Mouse (Mus musculus) hindbrain, embryonic 16.5 days (tissue): ENCODE results near the gene Lrrc26. TPM values are rescaled to one million over a fixed set of nuclear protein-coding genes. Genes with fewer than 3 reads are reported as not detected.
A peak's percentile ranks its signal among the peaks of the same experiment; 100 is the strongest.
"Not testable (repeated sequence)": the region's sequence is repeated elsewhere in the genome, so short reads cannot be mapped to it uniquely, and the experiment has no call there.

Experiments used
- ATAC-seq: fragments of 200-750 bp; cut with Nextera tagmentation; 2 replicates; pipeline ENCODE4 v1.8.0; 2017; ENCODE audit warnings: moderate TSS enrichment, moderate library complexity
- H3K27ac ChIP-seq: fragments of 300-500 bp; sonication (generic); 2 replicates; pipeline ENCODE4 v1.5.1; 2014; ENCODE audit warnings: low read depth, mild to moderate bottlenecking, control low read depth, low read length, moderate library complexity
- H3K27me3 ChIP-seq: fragments of 300-500 bp; sonication (generic); replicated peaks from 2 replicates; pipeline ENCODE4 v1.6.1; 2014; ENCODE audit warnings: low read length; ENCODE audit not compliant: control insufficient read depth, insufficient read depth
- H3K36me3 ChIP-seq: fragments of 300-500 bp; sonication (generic); 2 replicates; pipeline ENCODE4 v1.6.1; 2014; ENCODE audit warnings: mild to moderate bottlenecking, low read length, moderate library complexity, mixed read lengths; ENCODE audit not compliant: control insufficient read depth, insufficient read depth
- H3K4me1 ChIP-seq: fragments of 300-500 bp; sonication (generic); 2 replicates; pipeline ENCODE4 v1.6.1; 2014; ENCODE audit warnings: low read depth, low read length; ENCODE audit not compliant: control insufficient read depth, insufficient read depth
- H3K4me2 ChIP-seq: fragments of 300-500 bp; sonication (generic); 2 replicates; pipeline ENCODE4 v1.6.1; 2014; ENCODE audit warnings: mild to moderate bottlenecking, low read length, control low read depth, moderate library complexity
- H3K4me3 ChIP-seq: fragments of 300-500 bp; sonication (generic); 2 replicates; pipeline ENCODE4 v1.5.1; 2014; ENCODE audit warnings: mild to moderate bottlenecking, low read length, control low read depth, moderate library complexity
- H3K9ac ChIP-seq: fragments of 300-500 bp; sonication (generic); 2 replicates; pipeline ENCODE4 v1.6.1; 2014; ENCODE audit warnings: low read depth, mild to moderate bottlenecking, control low read depth, low read length, moderate library complexity
- H3K9me3 ChIP-seq: fragments of 300-500 bp; sonication (generic); 2 replicates; pipeline ENCODE4 v1.6.1; 2014; ENCODE audit warnings: mild to moderate bottlenecking, low read length, moderate library complexity; ENCODE audit not compliant: control insufficient read depth
- WGBS: fragments of 180-500 bp; shearing (Covaris S2); extraction: QIAGEN DNeasy Blood & Tissue Kit; methylation state at CpG from one replicate; pipeline ENCODE4 v1.1.7; 2014; 5-methylcytosine and 5-hydroxymethylcytosine counted together
- polyA plus RNA-seq: library from polyadenylated mRNA; unstranded; fragments of >200 nt; fragmentation: Nextera tagmentation; extraction: Ambion mirVana; gene quantifications from 2 replicates; pipeline ENCODE4 v1.2.1, GENCODE M21; 2015

The Lrrc26 gene
- polyA plus RNA-seq, 1 experiment from 2014 or later: 0.13 TPM

- Histone ChIP-seq H3K27ac (no peak overlapping the region), H3K27me3 (no peaks in the 10 kb centered on the region), H3K36me3 (peaks cover 2% of the 10 kb centered on the region; the same call in 1 of the 2 replicates), H3K4me1 (peaks cover 19% of the 10 kb centered on the region), H3K4me2 (no peak overlapping the region), H3K9ac (no peak overlapping the region), H3K9me3 (no peaks in the 10 kb centered on the region), H3K4me3 (no peak overlapping the region)
- WGBS: 91% methylated on average over 1 of the region's 1 CpGs
- no peak for ATAC-seq
Observed at GRCm38 (mm10) chr2:25252331-25252730, 37.4 kb upstream of the Lrrc26 start.

- Histone ChIP-seq H3K4me1 (peaks cover 19% of the 10 kb centered on the region), H3K27ac (peak within 1 kb of the TSS; percentile 86), H3K9ac (peak within 1 kb of the TSS; percentile 97), H3K4me2 (peak within 1 kb of the TSS; percentile 96), H3K27me3 (no peaks in the 10 kb centered on the region), H3K36me3 (peaks cover 2% of the 10 kb centered on the region; the same call in 1 of the 2 replicates), H3K9me3 (no peaks in the 10 kb centered on the region), H3K4me3 (peak within 1 kb of the TSS; percentile 99)
- ATAC-seq: peak; percentile 91
- 0% methylated on average over 39 of the region's 39 CpGs for WGBS
Observed at GRCm38 (mm10) chr2:25255284-25255779, 34.4 kb upstream of the Lrrc26 start, which contains the start of gene Tmem203. Gene Tmem203, plus strand, starts transcription at chr2:25255439.

- Histone ChIP-seq H3K4me3 (peak overlapping the region; percentile 99), H3K4me2 (peak overlapping the region; percentile 96), H3K4me1 (peaks cover 19% of the 10 kb centered on the region)
- H3K9ac ChIP-seq, H3K27ac ChIP-seq, H3K9me3 ChIP-seq, H3K36me3 ChIP-seq, H3K27me3 ChIP-seq, ATAC-seq: not testable (repeated sequence)
- WGBS: 56% methylated on average over 11 of the region's 12 CpGs
Observed at GRCm38 (mm10) chr2:25256443-25257109, 33.1 kb upstream of the Lrrc26 start.

GRCm38 (mm10) chr2:25257250-25257649 is 32.5 kb upstream of the Lrrc26 start:
- H3K27me3 ChIP-seq: not testable (repeated sequence)
- 91% methylated on average over 5 of the region's 5 CpGs for WGBS

GRCm38 (mm10) chr2:25258887-25259286 is 30.8 kb upstream of the Lrrc26 start:
- H3K27me3 ChIP-seq: no peaks in the 10 kb centered on the region
- H3K4me2 ChIP-seq: no peak overlapping the region
- H3K9ac ChIP-seq: no peak overlapping the region
- peaks cover 27% of the 10 kb centered on the region for H3K4me1 ChIP-seq
- H3K4me3 ChIP-seq: no peak overlapping the region
- H3K36me3 ChIP-seq: no peaks in the 10 kb centered on the region
- no peaks in the 10 kb centered on the region for H3K9me3 ChIP-seq
- H3K27ac ChIP-seq: no peak overlapping the region
- ATAC-seq: no peak
- WGBS: 44% methylated on average over 2 of the region's 2 CpGs

More at GRCm38 (mm10) chr2:25257250-25257649, 32.5 kb upstream of the Lrrc26 start:
- H3K36me3 ChIP-seq, H3K27ac ChIP-seq, ATAC-seq, H3K4me3 ChIP-seq, H3K9me3 ChIP-seq, H3K4me2 ChIP-seq, H3K9ac ChIP-seq: not testable (repeated sequence)
- H3K4me1 ChIP-seq: peaks cover 19% of the 10 kb centered on the region

- H3K27ac ChIP-seq: peak overlapping the region; percentile 62
- no peaks in the 10 kb centered on the region for H3K9me3 ChIP-seq
- H3K36me3 ChIP-seq: no peaks in the 10 kb centered on the region
- WGBS: 43% methylated on average over 10 of the region's 12 CpGs
- peak overlapping the region; percentile 99 for H3K4me2 ChIP-seq
- no peak for ATAC-seq
- H3K9ac ChIP-seq: peak overlapping the region; percentile 46; the same call in 1 of the 2 replicates
- peaks cover 41% of the 10 kb centered on the region for H3K4me1 ChIP-seq
- no peaks in the 10 kb centered on the region; the same call in 1 of the 2 replicates for H3K27me3 ChIP-seq
- peak overlapping the region; percentile 83 for H3K4me3 ChIP-seq
Observed at GRCm38 (mm10) chr2:25261870-25262269, 27.8 kb upstream of the Lrrc26 start.

GRCm38 (mm10) chr2:25262291-25262767 is 27.4 kb upstream of the Lrrc26 start, which contains the start of gene Tprn:
Gene Tprn, plus strand, starts transcription at chr2:25262618.
- under 1% methylated on average over 32 of the region's 39 CpGs for WGBS
- peaks cover 43% of the 10 kb centered on the region for H3K4me1 ChIP-seq
- H3K9ac ChIP-seq: peak within 1 kb of the TSS; percentile 83
- no peaks in the 10 kb centered on the region for H3K36me3 ChIP-seq
- peak within 1 kb of the TSS; percentile 99 for H3K4me2 ChIP-seq
- H3K27me3 ChIP-seq: no peaks in the 10 kb centered on the region; the same call in 1 of the 2 replicates
- ATAC-seq: peak; percentile 98
- H3K9me3 ChIP-seq: no peaks in the 10 kb centered on the region
- peak within 1 kb of the TSS; percentile 83 for H3K4me3 ChIP-seq
- H3K27ac ChIP-seq: peak within 1 kb of the TSS; percentile 85

- H3K27ac ChIP-seq: peak overlapping the region; percentile 85
- H3K4me2 ChIP-seq: peak overlapping the region; percentile 99
- H3K4me1 ChIP-seq: peaks cover 45% of the 10 kb centered on the region
- under 1% methylated on average over 82 of the region's 82 CpGs for WGBS
- no peaks in the 10 kb centered on the region for H3K36me3 ChIP-seq
- no peaks in the 10 kb centered on the region for H3K9me3 ChIP-seq
- no peaks in the 10 kb centered on the region; the same call in 1 of the 2 replicates for H3K27me3 ChIP-seq
- no peak; the same call in 1 of the 2 replicates for ATAC-seq
- H3K9ac ChIP-seq: peak overlapping the region; percentile 83
- peak overlapping the region; percentile 83 for H3K4me3 ChIP-seq
Observed at GRCm38 (mm10) chr2:25262795-25263622, 26.7 kb upstream of the Lrrc26 start.
